Mouse (Mus musculus): ENCODE measurements at regions not wholly inside any gene's neighbourhood (a gene's known extent, or its start where the extent isn't known, plus 50 kb on each side); places are given as distances from the start of the nearest gene placed in this dataset.

GRCm38 (mm10) chr3:151329801-151330200, 107.9 kb upstream of the Adgrl4 start:
- TF ChIP-seq CTCF (IDR thresholded peaks at IDR 0.05) (no peak), EP300 (IDR thresholded peaks at IDR 0.05) (no peak)

Data from lung, postnatal 0 days (tissue).